Mouse (Mus musculus) stomach, embryonic 15.5 days (tissue): ENCODE data around the gene 2310002L09Rik. TPM values are rescaled to one million over a fixed set of nuclear protein-coding genes. Genes with fewer than 3 reads are reported as not detected.
"Not testable (repeated sequence)": the region's sequence is repeated elsewhere in the genome, so short reads cannot be mapped to it uniquely, and the experiment has no call there.

Experiments used
- ATAC-seq: fragments of 200-750 bp; cut with Nextera tagmentation; 2 replicates; pipeline ENCODE4 v1.8.0; 2017; ENCODE audit warnings: low read depth, moderate number of reproducible peaks, moderate TSS enrichment; ENCODE audit not compliant: insufficient read depth, low FRiP score
- H3K27ac ChIP-seq: fragments of 300-500 bp; sonication (generic); 2 replicates; pipeline ENCODE4 v1.5.1; 2015; ENCODE audit warnings: mild to moderate bottlenecking, inconsistent platforms
- H3K27me3 ChIP-seq: fragments of 300-500 bp; sonication (generic); replicated peaks from 2 replicates; pipeline ENCODE4 v1.6.1; 2015; ENCODE audit warnings: inconsistent platforms
- H3K36me3 ChIP-seq: fragments of 300-500 bp; sonication (generic); 2 replicates; pipeline ENCODE4 v1.6.1; 2015; ENCODE audit warnings: inconsistent platforms
- H3K4me1 ChIP-seq: fragments of 300-500 bp; sonication (generic); 2 replicates; pipeline ENCODE4 v1.6.1; 2015; ENCODE audit warnings: inconsistent platforms
- H3K4me2 ChIP-seq: fragments of 300-500 bp; sonication (generic); 2 replicates; pipeline ENCODE4 v1.6.1; 2015; ENCODE audit warnings: mild to moderate bottlenecking, inconsistent platforms
- H3K4me3 ChIP-seq: fragments of 300-500 bp; sonication (generic); replicated peaks from 2 replicates; pipeline ENCODE4 v1.5.1; 2015; ENCODE audit warnings: inconsistent platforms
- H3K9ac ChIP-seq: fragments of 300-500 bp; sonication (generic); 2 replicates; pipeline ENCODE4 v1.6.1; 2015; ENCODE audit warnings: inconsistent platforms
- H3K9me3 ChIP-seq: fragments of 300-500 bp; sonication (generic); 2 replicates; pipeline ENCODE4 v1.6.1; 2016; ENCODE audit warnings: inconsistent platforms
- WGBS: fragments of 180-500 bp; shearing (Covaris S2); methylation state at CpG from one replicate; pipeline ENCODE4 v1.1.7; 2015; 5-methylcytosine and 5-hydroxymethylcytosine counted together
- polyA plus RNA-seq: library from polyadenylated mRNA; unstranded; fragments of >200 nt; fragmentation: Nextera tagmentation; extraction: Ambion mirVana; gene quantifications from 2 replicates; pipeline ENCODE4 v1.2.1, GENCODE M21; 2015

The 2310002L09Rik gene
- 0.14 and 0.43 TPM in 2 replicates for polyA plus RNA-seq

DNA sequence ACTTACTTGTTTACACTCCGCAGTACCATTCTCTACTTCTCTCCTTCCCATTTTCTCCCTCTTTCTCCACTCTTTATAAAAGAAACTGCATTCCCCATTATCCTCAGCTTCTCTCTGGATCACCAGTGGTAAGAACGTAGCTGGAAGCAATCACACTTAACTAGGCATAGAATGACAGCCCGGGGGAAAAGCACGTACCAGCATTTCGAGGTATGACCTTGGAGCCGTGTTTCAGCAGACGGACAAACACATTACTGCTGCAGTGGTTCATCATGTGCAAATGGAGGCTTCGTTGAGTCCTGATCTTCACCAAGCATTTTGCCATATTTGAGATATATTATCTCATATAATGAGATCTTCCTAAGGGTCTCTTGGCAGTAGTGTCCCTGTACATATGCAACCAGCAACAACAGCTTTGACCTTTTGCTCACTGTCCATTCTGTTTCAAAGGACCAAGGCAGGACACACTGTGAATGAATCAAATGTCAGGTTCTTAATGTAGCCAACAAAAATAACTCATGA lies at the start of gene 2310002L09Rik:
TSS of gene 2310002L09Rik (minus strand) at position 472 of the 522 bp plus-strand sequence.
- H3K4me2 ChIP-seq = no peak within 1 kb of the TSS
- H3K9ac ChIP-seq = no peak within 1 kb of the TSS
- H3K9me3 ChIP-seq = no peaks in the 10 kb centered on the region
- H3K36me3 ChIP-seq = no peaks in the 10 kb centered on the region
- no peaks in the 10 kb centered on the region for H3K4me1 ChIP-seq
- no peak within 1 kb of the TSS for H3K4me3 ChIP-seq
- no peak for ATAC-seq
- H3K27me3 ChIP-seq = no peaks in the 10 kb centered on the region
- WGBS = 74% methylated on average over 8 of the region's 8 CpGs
- no peak within 1 kb of the TSS for H3K27ac ChIP-seq

DNA sequence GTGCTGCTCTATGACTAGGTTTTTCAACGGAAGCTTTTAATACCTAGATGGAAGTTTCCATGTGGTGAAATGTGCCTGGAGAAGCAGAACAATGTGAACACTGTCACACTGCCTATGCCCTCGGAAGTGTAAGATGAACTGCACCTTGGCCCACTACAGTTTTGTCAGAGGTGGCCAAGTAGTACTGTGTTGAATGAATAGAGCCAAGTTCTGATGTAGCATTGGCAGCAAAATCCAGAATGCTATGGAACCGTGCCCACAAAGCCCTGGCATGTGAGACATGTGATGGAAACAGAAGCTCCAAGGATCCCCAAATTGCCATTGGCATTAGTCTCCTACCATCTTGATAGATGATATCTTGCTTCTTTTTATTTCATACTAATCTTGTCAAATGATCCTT lies 29.8 kb upstream of the 2310002L09Rik start:
- WGBS = 83% methylated on average over 3 of the region's 3 CpGs
- H3K9ac ChIP-seq = no peak overlapping the region
- no peak for ATAC-seq

GRCm38 (mm10) chr4:73920660-73921059 lies 30.0 kb downstream of the 2310002L09Rik start, which contains the start of gene Gm11756:
Gene Gm11756, minus strand, starts transcription at chr4:73920760.
- not testable (repeated sequence) for H3K27me3 ChIP-seq

More for the DNA sequence above, 29.8 kb upstream of the 2310002L09Rik start:
- no peaks in the 10 kb centered on the region for H3K9me3 ChIP-seq
- no peaks in the 10 kb centered on the region for H3K36me3 ChIP-seq
- H3K27ac ChIP-seq = no peak overlapping the region
- no peak overlapping the region for H3K4me2 ChIP-seq
- no peaks in the 10 kb centered on the region for H3K4me1 ChIP-seq
- H3K27me3 ChIP-seq = no peaks in the 10 kb centered on the region
- no peak overlapping the region for H3K4me3 ChIP-seq

DNA sequence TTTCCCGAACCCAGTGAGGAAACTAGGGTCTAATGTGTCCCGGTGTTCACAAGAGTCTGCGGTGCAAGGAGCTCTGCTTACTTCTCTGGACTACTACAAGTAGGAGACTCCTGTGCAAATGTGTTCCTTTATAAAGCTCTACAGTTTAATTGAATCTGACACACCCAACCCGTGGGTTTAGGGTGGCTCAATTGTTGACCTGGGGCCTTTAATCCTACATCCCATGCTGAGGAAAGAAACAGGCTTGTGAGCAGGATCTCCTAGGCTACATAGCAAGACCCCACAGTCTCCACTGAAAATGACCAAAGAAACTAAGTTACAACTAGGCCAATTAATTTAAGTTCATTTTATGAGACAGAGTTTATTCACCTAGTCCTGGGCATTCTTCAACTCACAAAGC lies 44.8 kb downstream of the 2310002L09Rik start, which contains the start of gene Gm13871:
TSS of gene Gm13871 (minus strand) at position 101 of the 400 bp plus-strand sequence.
- H3K4me3 ChIP-seq, H3K4me1 ChIP-seq, ATAC-seq, H3K4me2 ChIP-seq, H3K27me3 ChIP-seq, H3K27ac ChIP-seq, H3K36me3 ChIP-seq, H3K9me3 ChIP-seq, H3K9ac ChIP-seq: not testable (repeated sequence)
- WGBS = no CpG with 5 or more reads among the region's 4 CpGs

More at GRCm38 (mm10) chr4:73920660-73921059, 30.0 kb downstream of the 2310002L09Rik start, which contains the start of gene Gm11756:
- H3K36me3 ChIP-seq, H3K27ac ChIP-seq, H3K4me1 ChIP-seq, H3K9me3 ChIP-seq, H3K4me3 ChIP-seq, H3K4me2 ChIP-seq, ATAC-seq, H3K9ac ChIP-seq: not testable (repeated sequence)
- 84% methylated on average over 6 of the region's 6 CpGs for WGBS

GRCm38 (mm10) chr4:73891012-73891411 lies 59.6 kb downstream of the 2310002L09Rik start, which contains the start of gene Gm11757:
Gene Gm11757, minus strand, starts transcription at chr4:73891112.
- H3K27ac ChIP-seq, H3K27me3 ChIP-seq, H3K9me3 ChIP-seq, H3K4me3 ChIP-seq, H3K36me3 ChIP-seq, H3K9ac ChIP-seq, H3K4me2 ChIP-seq, H3K4me1 ChIP-seq, ATAC-seq: not testable (repeated sequence)
- WGBS = no CpG with 5 or more reads among the region's 4 CpGs

Other genes with a start within 250 kb of the 2310002L09Rik start
- gene Rasef, start 159.9 kb downstream of the 2310002L09Rik start, polyA plus RNA-seq = 7.7 and 8.4 TPM in 2 replicates
- gene Gm11758, start 74.6 kb downstream of the 2310002L09Rik start, polyA plus RNA-seq = not detected in 2 replicates
- gene Gm11757, start 59.7 kb downstream of the 2310002L09Rik start, polyA plus RNA-seq = not detected in 2 replicates
- not detected in 2 replicates for gene Gm13871, start 44.9 kb downstream of the 2310002L09Rik start, polyA plus RNA-seq
- not detected in 2 replicates for gene Gm11756, start 30.1 kb downstream of the 2310002L09Rik start, polyA plus RNA-seq
- gene Frmd3, start 62.6 kb upstream of the 2310002L09Rik start, polyA plus RNA-seq = 0.50 and 0.59 TPM in 2 replicates